Mouse (Mus musculus): Measurements from ENCODE around the gene Prune2. TPM values are rescaled to one million over a fixed set of nuclear protein-coding genes. Genes with fewer than 3 reads are reported as not detected.

The Prune2 gene
- total RNA-seq, 2 experiments from 2014 or later = 38.1 to 41.8 TPM

Other genes starting within 250 kb of the Prune2 start
- gene Vps13a, start 175.2 kb upstream of the Prune2 start, total RNA-seq (2021) = 10 to 100 TPM; 44.7 to 45.8 TPM
- not detected for gene Foxb2, start 82.3 kb upstream of the Prune2 start, total RNA-seq (2021)

All from left cerebral cortex, postnatal 10 days (tissue).